Mouse (Mus musculus) urinary bladder, adult 2 months (tissue): ENCODE data around the gene Sctr. TPM values are rescaled to one million over a fixed set of nuclear protein-coding genes. Genes with fewer than 3 reads are reported as not detected.

ENCODE experiments used
- DNase-seq: peaks from one replicate; pipeline ENCODE4 v3.0.0; 2022; ENCODE audit warnings: low spot score
- polyA plus RNA-seq: library from polyadenylated mRNA; depleted of rRNA; stranded (reverse); fragments of >200 nt; gene quantifications from 2 replicates; pipeline ENCODE4 v1.2.3, GENCODE M21; 2012

Sctr gene
- polyA plus RNA-seq, 1 experiment, result 0.22 TPM

- no peak for DNase-seq
Observed at GRCm38 (mm10) chr1:120069120-120069519, 62.4 kb downstream of the Sctr start.

- no peak for DNase-seq
Observed at GRCm38 (mm10) chr1:120070168-120070567, 63.5 kb downstream of the Sctr start.

- DNase-seq, result no peak
Observed at GRCm38 (mm10) chr1:120071133-120071532, 64.4 kb downstream of the Sctr start.

GRCm38 (mm10) chr1:120072900-120073299, 66.2 kb downstream of the Sctr start:
- DNase-seq, result no peak

GRCm38 (mm10) chr1:120073519-120074306, 67.0 kb downstream of the Sctr start, which contains the start of gene Tmem37:
Tmem37 (minus strand) TSS chr1:120074074.
- peak; percentile 53 for DNase-seq

GRCm38 (mm10) chr1:120074307-120074702, 67.6 kb downstream of the Sctr start:
- no peak for DNase-seq

GRCm38 (mm10) chr1:120074931-120075330, 68.2 kb downstream of the Sctr start:
- DNase-seq, result no peak

- DNase-seq, result no peak
Observed at GRCm38 (mm10) chr1:120075507-120075906, 68.8 kb downstream of the Sctr start.

GRCm38 (mm10) chr1:120077746-120078410, 71.2 kb downstream of the Sctr start:
- no peak for DNase-seq

- DNase-seq, result no peak
Observed at GRCm38 (mm10) chr1:120080632-120081031, 73.9 kb downstream of the Sctr start.

GRCm38 (mm10) chr1:120082957-120083585, 76.4 kb downstream of the Sctr start:
- no peak for DNase-seq

GRCm38 (mm10) chr1:120083921-120084517, 77.3 kb downstream of the Sctr start:
- no peak for DNase-seq

- DNase-seq, result no peak
Observed at GRCm38 (mm10) chr1:120085696-120086095, 79.0 kb downstream of the Sctr start.

- no peak for DNase-seq
Observed at GRCm38 (mm10) chr1:120086644-120087043, 80.0 kb downstream of the Sctr start.

- DNase-seq, result no peak
Observed at GRCm38 (mm10) chr1:120089180-120089579, 82.5 kb downstream of the Sctr start.

GRCm38 (mm10) chr1:120090880-120091570, 84.3 kb downstream of the Sctr start:
- DNase-seq, result no peak

GRCm38 (mm10) chr1:120093482-120094134, 86.9 kb downstream of the Sctr start:
- peak; percentile 66 for DNase-seq

GRCm38 (mm10) chr1:120094920-120095319, 88.2 kb downstream of the Sctr start:
- DNase-seq, result no peak

- peak; percentile 56 for DNase-seq
Observed at GRCm38 (mm10) chr1:120098327-120098726, 91.6 kb downstream of the Sctr start.

- DNase-seq, result no peak
Observed at GRCm38 (mm10) chr1:120099483-120099882, 92.8 kb downstream of the Sctr start.
